Mouse (Mus musculus) liver, postnatal 0 days (tissue): ENCODE results near the gene Nrip1.

Experiments
- CTCF ChIP-seq: sonication (generic); IDR thresholded peaks from 2 replicates; pipeline ENCODE4 v1.5.1; 2016; ENCODE audit warnings: antibody characterized with exemption, low read depth
- EP300 ChIP-seq: IDR thresholded peaks from 2 replicates; pipeline ENCODE4 v1.6.1; 2016; ENCODE audit warnings: antibody characterized with exemption, low read depth, mild to moderate bottlenecking

GRCm38 (mm10) chr16:76415407-76416059, 41.9 kb upstream of the Nrip1 start:
- no peak for TF ChIP-seq CTCF
- no peak for TF ChIP-seq EP300
